Mouse (Mus musculus): ENCODE data around the gene Zg16. TPM values are rescaled to one million over a fixed set of nuclear protein-coding genes. Genes with fewer than 3 reads are reported as not detected.

Zg16 gene
- total RNA-seq, 2 experiments from 2014 or later = not detected

- no peak for DNase-seq
- intact Hi-C loops (cut with DNase I) = loop anchor here (5.0 kb wide), 1 partner anchor 361 kb away; no protein-coding TSS in a partner anchor
- Histone ChIP-seq H3K27ac (no peak overlapping the region), H3K4me3 (no peak overlapping the region)
- no peak for TF ChIP-seq CTCF (IDR thresholded peaks at IDR 0.05)
These were observed 26.6 kb upstream of the Zg16 start for GRCm38 (mm10) chr7:127113614-127114259.

GRCm38 (mm10) chr7:127112921-127113597 lies 25.9 kb upstream of the Zg16 start:
- no peak for TF ChIP-seq CTCF (IDR thresholded peaks at IDR 0.05)
- Histone ChIP-seq H3K27ac (no peak overlapping the region), H3K4me3 (no peak overlapping the region)
- DNase-seq = no peak
- intact Hi-C loops (cut with DNase I) = loop anchor here (5.0 kb wide), 1 partner anchor 361 kb away; no protein-coding TSS in a partner anchor

- no peak for TF ChIP-seq CTCF (IDR thresholded peaks at IDR 0.05)
- intact Hi-C loops (cut with DNase I) = loop anchor here (5.0 kb wide), 1 partner anchor 360 kb away; no protein-coding TSS in a partner anchor
- H3K4me3 ChIP-seq = no peak overlapping the region
- no peak for DNase-seq
- H3K27ac ChIP-seq = no peak overlapping the region
These were observed 25.2 kb upstream of the Zg16 start for GRCm38 (mm10) chr7:127112251-127112841.

- peak; percentile 76 for TF ChIP-seq CTCF (IDR thresholded peaks at IDR 0.05)
- intact Hi-C loops (cut with DNase I) = loop anchor here (5.0 kb wide), 1 partner anchor 359 kb away; no protein-coding TSS in a partner anchor
- Histone ChIP-seq H3K4me3 (no peak overlapping the region), H3K27ac (no peak overlapping the region)
- DNase-seq = peak; percentile 61
These were observed 24.3 kb upstream of the Zg16 start for GRCm38 (mm10) chr7:127111461-127111860.

- TF ChIP-seq CTCF (IDR thresholded peaks at IDR 0.05) = peak; percentile 87
- no peak overlapping the region for H3K27ac ChIP-seq
These were observed 23.3 kb upstream of the Zg16 start for GRCm38 (mm10) chr7:127110239-127111007.

DNA sequence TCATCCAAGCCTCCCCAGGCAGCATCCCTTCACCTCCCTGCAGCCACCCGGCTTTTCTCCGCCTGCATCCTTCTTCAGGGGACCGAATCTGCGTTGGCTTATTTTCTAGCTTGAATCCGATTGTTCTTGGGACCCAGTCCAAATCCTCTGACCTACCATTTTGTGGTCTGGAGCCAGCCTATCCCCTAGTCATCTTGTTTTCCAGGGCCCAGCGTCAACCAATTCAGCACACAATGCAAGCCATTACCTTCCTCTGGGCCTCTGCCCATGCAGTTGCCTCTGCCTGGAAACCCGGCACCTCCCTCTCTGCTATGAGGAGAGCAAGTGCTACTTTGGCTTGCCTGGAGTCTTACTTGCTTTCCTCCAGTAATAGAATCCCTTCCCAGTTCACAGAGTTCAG lies 18.4 kb upstream of the Zg16 start:
- no peak overlapping the region for H3K27ac ChIP-seq
- intact Hi-C loops (cut with DNase I) = loop anchor here (2.0 kb wide), 1 partner anchor 273 kb away; no protein-coding TSS in a partner anchor
- no peak overlapping the region for H3K4me3 ChIP-seq
- DNase-seq = no peak
- no peak for TF ChIP-seq CTCF (IDR thresholded peaks at IDR 0.05)

More at GRCm38 (mm10) chr7:127110239-127111007, 23.3 kb upstream of the Zg16 start:
- peak; percentile 73 for DNase-seq
- H3K4me3 ChIP-seq = no peak overlapping the region
- intact Hi-C loops (cut with DNase I) = loop anchor here (5.0 kb wide), 1 partner anchor 358 kb away; no protein-coding TSS in a partner anchor

GRCm38 (mm10) chr7:127104560-127105332 lies 17.6 kb upstream of the Zg16 start:
- Histone ChIP-seq H3K27ac (0 out of 2 replicates have a peak overlapping the region, but pooled peaks have one; percentile 1), H3K4me3 (peak overlapping the region; percentile 56)
- peak; percentile 43 for DNase-seq
- peak; percentile 82 for TF ChIP-seq CTCF (IDR thresholded peaks at IDR 0.05)
- intact Hi-C loops (cut with DNase I) = loop anchor here (1.0 to 5.0 kb wide), 4 partner anchors 77 to 272 kb away; partner anchors contain the start of genes Asphd1 and Maz

DNA sequence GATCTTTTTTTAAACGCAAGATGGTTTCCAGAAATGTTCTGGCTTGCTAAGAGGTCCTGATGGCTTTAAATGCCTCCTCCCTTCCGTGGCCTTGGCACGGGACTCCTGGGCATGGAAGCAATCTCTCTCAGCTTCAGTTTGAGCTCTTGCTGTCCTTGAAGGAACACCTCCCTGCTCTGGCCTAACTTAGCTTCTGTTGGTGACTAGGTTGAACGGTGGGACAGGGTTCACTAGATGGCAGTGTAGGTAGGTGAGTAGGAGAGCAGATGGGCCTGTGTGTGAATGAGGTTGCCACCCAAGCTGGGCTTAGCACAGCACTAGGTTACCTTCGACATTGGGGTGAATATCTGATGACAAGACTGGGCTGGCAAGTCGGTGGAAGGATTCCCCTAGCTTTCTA lies 16.8 kb upstream of the Zg16 start:
- Histone ChIP-seq H3K27ac (0 out of 2 replicates have a peak overlapping the region, but pooled peaks have one; percentile 1), H3K4me3 (no peak overlapping the region)
- no peak for TF ChIP-seq CTCF (IDR thresholded peaks at IDR 0.05)

GRCm38 (mm10) chr7:127102148-127102547 lies 15.0 kb upstream of the Zg16 start:
- TF ChIP-seq CTCF (IDR thresholded peaks at IDR 0.05) = no peak
- Histone ChIP-seq H3K4me3 (no peak overlapping the region), H3K27ac (no peak overlapping the region)
- intact Hi-C loops (cut with DNase I) = loop anchor here (5.0 kb wide), 1 partner anchor 75 kb away; the partner anchor contains the start of gene Maz
- DNase-seq = no peak

More for the DNA sequence above, 16.8 kb upstream of the Zg16 start:
- no peak for DNase-seq
- intact Hi-C loops (cut with DNase I) = loop anchor here (1.0 to 5.0 kb wide), 4 partner anchors 77 to 271 kb away; partner anchors contain the start of genes Asphd1 and Maz

- intact Hi-C loops (cut with DNase I) = loop anchor here (5.0 kb wide), 1 partner anchor 74 kb away; the partner anchor contains the start of gene Maz
- no peak for DNase-seq
- Histone ChIP-seq H3K4me3 (no peak overlapping the region), H3K27ac (no peak overlapping the region)
- TF ChIP-seq CTCF (IDR thresholded peaks at IDR 0.05) = no peak
These were observed 14.4 kb upstream of the Zg16 start for GRCm38 (mm10) chr7:127101451-127102016.

DNA sequence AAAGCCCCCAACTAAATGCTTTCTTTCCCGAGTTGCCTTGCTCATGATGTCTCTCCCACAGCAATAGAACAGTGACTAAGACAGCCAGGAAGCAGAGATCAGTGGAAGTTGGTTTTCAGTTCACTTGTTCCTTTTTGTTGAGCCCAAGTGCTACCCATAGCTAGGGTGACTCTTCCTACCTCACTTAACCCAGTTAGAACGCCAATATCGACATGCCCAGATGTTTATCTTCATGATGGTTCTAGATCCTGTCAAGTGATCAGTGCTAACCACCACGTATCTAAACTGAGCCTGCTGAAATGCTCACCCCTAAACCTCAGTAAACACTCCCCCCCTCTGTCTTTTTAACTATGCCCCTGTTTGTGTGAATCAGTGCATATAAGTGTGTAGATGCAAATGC lies 12.4 kb upstream of the Zg16 start:
- DNase-seq = no peak
- intact Hi-C loops (cut with DNase I) = no loop called here
- Histone ChIP-seq H3K4me3 (no peak overlapping the region), H3K27ac (no peak overlapping the region)
- no peak for TF ChIP-seq CTCF (IDR thresholded peaks at IDR 0.05)
